Comparison of ENCODE assay signal across 40 mouse cellular contexts in the genomic region with DNA sequence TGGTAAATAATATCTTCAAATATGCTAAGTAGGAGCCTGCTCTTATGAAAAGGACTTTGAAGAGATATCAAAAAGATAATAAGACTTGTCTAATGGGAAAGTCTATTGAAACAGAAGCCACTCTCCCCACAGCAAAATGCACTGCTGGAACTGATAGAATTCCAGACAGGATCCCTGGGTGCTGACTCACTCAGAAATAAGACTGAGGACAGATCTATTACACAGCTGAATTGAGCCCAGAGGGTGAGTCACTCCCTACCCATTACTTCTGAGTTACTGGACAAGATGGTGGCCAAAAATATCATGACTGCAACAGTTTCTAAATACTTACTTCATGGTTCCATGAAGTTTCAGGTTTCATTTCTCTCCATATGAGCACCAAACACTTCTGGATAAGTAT. TPM values are rescaled to one million over a fixed set of nuclear protein-coding genes. Genes with fewer than 3 reads are reported as not detected.
DNase-seq lines count a peak whose midpoint lies in the region; ATAC-seq lines count a peak whose summit lies in the region.
"Had no signal": no experiment of that assay in that cellular context is flagged by ENCODE, and none has a peak within 500 bp of the region (broad histone marks: within the 10 kb centered on the region; RNA-seq: fewer than 3 reads in every experiment).

No protein-coding gene starts in this region.

- no peaks in the 10 kb centered on the region for H3K36me3 ChIP-seq in hindbrain, embryonic 12.5 days
- H3K36me3 ChIP-seq: embryonic facial prominence, embryonic 10.5 days; embryonic facial prominence, embryonic 15.5 days; heart, embryonic 13.5 days; intestine, embryonic 15.5 days; limb, embryonic 12.5 days; liver, embryonic 15.5 days; midbrain, embryonic 10.5 days; neural tube, embryonic 12.5 days had no signal

- no peak overlapping the region for H3K4me3 ChIP-seq in hindbrain, embryonic 12.5 days
- H3K4me3 ChIP-seq: embryonic facial prominence, embryonic 10.5 days; embryonic facial prominence, embryonic 15.5 days; forebrain, embryonic 13.5 days; heart, embryonic 13.5 days; intestine, embryonic 15.5 days; layer of hippocampus, adult 2 months; left cerebral cortex, adult 2 months; limb, embryonic 12.5 days; liver, embryonic 15.5 days; midbrain, embryonic 10.5 days; neural tube, embryonic 12.5 days had no signal

- intact Hi-C loops in heart, postnatal 36 days (cut with DNase I) = no loop called here

- peak; percentile 55 for DNase-seq in adrenal gland, adult 2 months
- no peak for DNase-seq in adrenal gland, postnatal 4 days (ENCODE audit: low spot score in 2 of 2)
- DNase-seq in heart, adult 11 months = peak; percentile 41
- DNase-seq in heart, postnatal 36 days = no peak
- peak; percentile 49 for DNase-seq in adipocyte (ENCODE audit: low spot score)
- no peak for DNase-seq in urinary bladder, adult 2 months (ENCODE audit: low spot score)
- DNase-seq: B cell, adult 2 months; cerebellum, adult 2 months; cerebellum, postnatal 14 days; gastrocnemius, postnatal 36 days; heart, postnatal 10 days; kidney, adult 2 months; kidney, postnatal 36 days; lung, embryonic 14.5 days; lung, postnatal 14 days; right cerebral cortex, postnatal 4 days; thymus, postnatal 4 days had no signal

- H3K4me2 ChIP-seq in hindbrain, embryonic 12.5 days (replicated peaks) = no peak overlapping the region
- H3K4me2 ChIP-seq: embryonic facial prominence, embryonic 15.5 days; forebrain, embryonic 13.5 days; heart, embryonic 13.5 days; intestine, embryonic 15.5 days; limb, embryonic 12.5 days; liver, embryonic 15.5 days; lung, embryonic 14.5 days; neural tube, embryonic 12.5 days had no signal

- H3K9ac ChIP-seq in hindbrain, embryonic 12.5 days = no peak overlapping the region
- H3K9ac ChIP-seq: embryonic facial prominence, embryonic 15.5 days; forebrain, embryonic 13.5 days; heart, embryonic 13.5 days; intestine, embryonic 15.5 days; limb, embryonic 12.5 days; liver, embryonic 15.5 days; lung, embryonic 14.5 days; neural tube, embryonic 12.5 days had no signal

- H3K4me1 ChIP-seq in hindbrain, embryonic 12.5 days = no peaks in the 10 kb centered on the region
- H3K4me1 ChIP-seq: embryonic facial prominence, embryonic 10.5 days; embryonic facial prominence, embryonic 15.5 days; forebrain, embryonic 13.5 days; heart, embryonic 13.5 days; intestine, embryonic 15.5 days; limb, embryonic 12.5 days; liver, embryonic 15.5 days; midbrain, embryonic 10.5 days; neural tube, embryonic 12.5 days had no signal

- H3K27ac ChIP-seq in hindbrain, embryonic 12.5 days = no peak overlapping the region
- H3K27ac ChIP-seq: embryonic facial prominence, embryonic 10.5 days; embryonic facial prominence, embryonic 15.5 days; forebrain, embryonic 13.5 days; heart, embryonic 13.5 days; hindbrain, postnatal 0 days; intestine, embryonic 15.5 days; layer of hippocampus, adult 2 months; left cerebral cortex, adult 2 months; limb, embryonic 12.5 days; liver, embryonic 15.5 days; midbrain, embryonic 10.5 days; neural tube, embryonic 12.5 days had no signal

- no peak for ATAC-seq in hindbrain, embryonic 12.5 days (ENCODE audit: low FRiP score)
- ATAC-seq in megakaryocyte, adult 5-6 weeks (ENCODE audit: poor library complexity, severe bottlenecking) = no peak
- ATAC-seq: forebrain, embryonic 13.5 days; hindbrain, postnatal 0 days; intestine, embryonic 15.5 days; midbrain, embryonic 16.5 days had no signal

- H3K9me3 ChIP-seq in hindbrain, embryonic 12.5 days (replicated peaks) = no peaks in the 10 kb centered on the region
- H3K9me3 ChIP-seq: embryonic facial prominence, embryonic 10.5 days; embryonic facial prominence, embryonic 15.5 days; forebrain, embryonic 13.5 days; heart, embryonic 13.5 days; intestine, embryonic 15.5 days; limb, embryonic 12.5 days; liver, embryonic 15.5 days; midbrain, embryonic 10.5 days; neural tube, embryonic 12.5 days had no signal

- no peaks in the 10 kb centered on the region for H3K27me3 ChIP-seq in hindbrain, embryonic 12.5 days
- H3K27me3 ChIP-seq: CH12.LX; embryonic facial prominence, embryonic 15.5 days; forebrain, embryonic 13.5 days; heart, embryonic 13.5 days; intestine, embryonic 15.5 days; limb, embryonic 12.5 days; liver, embryonic 15.5 days; neural tube, embryonic 12.5 days had no signal

RNA-seq across cellular contexts. Expression of gene Serpinb1c, which starts 13.3 kb away (rescaled TPM):
- not detected for total RNA-seq in adrenal gland, adult 2 months (2021)
- polyA plus RNA-seq in adrenal gland, adult 2 months (2012; rRNA removed) = not detected in 2 replicates
- under 1 TPM in 1 of 2 experiments, not detected in 1; 0.31 TPM for total RNA-seq in adrenal gland, postnatal 4 days (2021)
- 1 to 10 TPM; 2.1 to 2.6 TPM for total RNA-seq in heart, postnatal 36 days (2021)
- polyA plus RNA-seq in hindbrain, embryonic 12.5 days (2016; fragmentation: Nextera tagmentation; extraction: Ambion mirVana) = not detected in 2 replicates
- polyA plus RNA-seq in urinary bladder, adult 2 months (2012; rRNA removed) = 0.38 and 0.45 TPM in 2 replicates
- total RNA-seq in megakaryocyte, adult 5-6 weeks (2015) = not detected in 2 replicates
- total RNA-seq in megakaryocyte, adult 5-6 weeks (2017) = not detected in 2 replicates
- total RNA-seq: CH12.LX; ES-E14; hindbrain, postnatal 0 days; layer of hippocampus, adult 2 months; left cerebral cortex, adult 2 months; left cerebral cortex, postnatal 25 days had no signal
- polyA plus RNA-seq: embryonic facial prominence, embryonic 10.5 days; embryonic facial prominence, embryonic 15.5 days; forebrain, embryonic 13.5 days; hindbrain, embryonic 11.5 days; hindbrain, postnatal 0 days; intestine, embryonic 15.5 days; kidney, embryonic 16.5 days; limb, embryonic 12.5 days; liver, embryonic 15.5 days; lung, embryonic 14.5 days; midbrain, embryonic 10.5 days; midbrain, embryonic 16.5 days; neural tube, embryonic 12.5 days; stomach, embryonic 14.5 days; testis, adult 2 months; thymus, postnatal 0 days had no signal

RNA-seq across cellular contexts. Expression of gene Serpinb1a, which starts 33.8 kb away (rescaled TPM):
- 10 to 100 TPM; 22.7 to 71.9 TPM for total RNA-seq in adrenal gland, adult 2 months (2021)
- polyA plus RNA-seq in adrenal gland, adult 2 months (2012; rRNA removed) = 17.6 and 31.2 TPM in 2 replicates
- total RNA-seq in adrenal gland, postnatal 4 days (2021) = 10 to 100 TPM; 32.7 to 41.3 TPM
- 1 to 10 TPM; 6.5 to 7.4 TPM for total RNA-seq in heart, postnatal 36 days (2021)
- 0.82 and 1.1 TPM in 2 replicates for polyA plus RNA-seq in hindbrain, embryonic 12.5 days (2016; fragmentation: Nextera tagmentation; extraction: Ambion mirVana)
- 14.6 and 18.0 TPM in 2 replicates for polyA plus RNA-seq in urinary bladder, adult 2 months (2012; rRNA removed)
- total RNA-seq in megakaryocyte, adult 5-6 weeks (2015) = 147 and 163 TPM in 2 replicates
- total RNA-seq in megakaryocyte, adult 5-6 weeks (2017) = 189 and 208 TPM in 2 replicates
- polyA plus RNA-seq: hindbrain, embryonic 11.5 days had no signal

Comparison
In these comparisons a context has a peak if more than half of its experiments do, and no peak if none do; other contexts are left out.
1. DNase-seq: peak in adrenal gland, adult 2 months (single experiment), heart, adult 11 months (single experiment) and adipocyte (single experiment); none in adrenal gland, postnatal 4 days (0 of 2), heart, postnatal 36 days (0 of 2) and urinary bladder, adult 2 months (single experiment).